Mouse (Mus musculus) heart, embryonic 16.5 days (tissue): ENCODE measurements around the gene Klhl11. TPM values are rescaled to one million over a fixed set of nuclear protein-coding genes. Genes with fewer than 3 reads are reported as not detected.

Experiments used
- microRNA-seq: library from miRNA; unstranded; fragments of <30 nt; microRNA quantifications from one replicate; pipeline ENCODE4, GENCODE M21; 2017
- polyA plus RNA-seq: library from polyadenylated mRNA; unstranded; fragments of >200 nt; fragmentation: Nextera tagmentation; extraction: Ambion mirVana; gene quantifications from 2 replicates; pipeline ENCODE4 v1.2.1, GENCODE M21; 2015

Klhl11 gene
- polyA plus RNA-seq, 1 experiment from 2014 or later, result 9.5 TPM

Small RNA genes lying within 50 kb of the gene (microRNA-seq; reads per million reads assigned to microRNA genes)
- gene Gm27374, result not detected
- gene Mir7116, result not detected

Other genes starting within 250 kb of the Klhl11 start
- 0.24 and 0.49 TPM in 2 replicates for gene Krt16, start 223.8 kb downstream of the Klhl11 start, polyA plus RNA-seq
- gene Krt17, start 211.7 kb downstream of the Klhl11 start, polyA plus RNA-seq, result 26.6 and 58.5 TPM in 2 replicates
- not detected in 2 replicates for gene Krt42, start 202.9 kb downstream of the Klhl11 start, polyA plus RNA-seq
- 1,600 and 1,609 TPM in 2 replicates for gene Eif1, start 152.9 kb downstream of the Klhl11 start, polyA plus RNA-seq
- not detected in 2 replicates for gene Gast, start 138.3 kb downstream of the Klhl11 start, polyA plus RNA-seq
- gene Hap1, start 116.6 kb downstream of the Klhl11 start, polyA plus RNA-seq, result 5.6 and 5.8 TPM in 2 replicates
- 140 and 155 TPM in 2 replicates for gene Jup, start 75.0 kb downstream of the Klhl11 start, polyA plus RNA-seq
- gene P3h4, start 57.9 kb downstream of the Klhl11 start, polyA plus RNA-seq, result 50.8 and 52.6 TPM in 2 replicates
- 89.4 and 98.0 TPM in 2 replicates for gene Fkbp10, start 57.0 kb downstream of the Klhl11 start, polyA plus RNA-seq
- 107 and 110 TPM in 2 replicates for gene Nt5c3b, start 30.9 kb downstream of the Klhl11 start, polyA plus RNA-seq
- gene Klhl10, start 30.8 kb downstream of the Klhl11 start, polyA plus RNA-seq, result 0.29 and 0.47 TPM in 2 replicates
- 64.4 and 67.1 TPM in 2 replicates for gene Acly, start 55.3 kb upstream of the Klhl11 start, polyA plus RNA-seq
- gene Ttc25, start 72.9 kb upstream of the Klhl11 start, polyA plus RNA-seq, result 0.85 and 0.94 TPM in 2 replicates
- 24.8 and 32.1 TPM in 2 replicates for gene Cnp, start 102.2 kb upstream of the Klhl11 start, polyA plus RNA-seq
- gene Nkiras2, start 146.5 kb upstream of the Klhl11 start, polyA plus RNA-seq, result 78.8 and 81.5 TPM in 2 replicates
- gene Dnajc7, start 147.4 kb upstream of the Klhl11 start, polyA plus RNA-seq, result 219 and 228 TPM in 2 replicates
- gene Zfp385c, start 219.7 kb upstream of the Klhl11 start, polyA plus RNA-seq, result 0.26 and 0.60 TPM in 2 replicates
- gene Dhx58, start 231.5 kb upstream of the Klhl11 start, polyA plus RNA-seq, result 1.5 and 2.6 TPM in 2 replicates
- gene Kat2a, start 239.7 kb upstream of the Klhl11 start, polyA plus RNA-seq, result 30.5 and 31.7 TPM in 2 replicates
- 0.24 TPM in 1 of 2 replicates, not detected in the other for gene Hspb9, start 241.1 kb upstream of the Klhl11 start, polyA plus RNA-seq